Mouse (Mus musculus) small intestine, adult 2 months (tissue): ENCODE results near the gene Zfp367.

Experiments
- CTCF ChIP-seq: fragments of 200-500 bp; IDR thresholded peaks from 2 replicates; pipeline ENCODE4 v1.5.1; 2012; ENCODE audit warnings: low read depth, mild to moderate bottlenecking, control low read depth, inconsistent platforms, low read length, moderate library complexity, mixed read lengths; ENCODE audit not compliant: insufficient replicate concordance, insufficient read length; ENCODE audit errors: extremely low read depth
- POLR2A ChIP-seq: fragments of 200-500 bp; IDR thresholded peaks from 2 replicates; pipeline ENCODE4 v1.6.1; 2012; ENCODE audit warnings: low read depth, mild to moderate bottlenecking, control low read depth, inconsistent platforms, low read length, moderate library complexity

- TF ChIP-seq POLR2A (no peak), CTCF (no peak)
These were observed 32.2 kb upstream of the Zfp367 start for GRCm38 (mm10) chr13:64185176-64185575.
